Mouse (Mus musculus) bone marrow, adult 2 months (tissue): ENCODE measurements at regions not wholly inside any gene's neighbourhood (a gene's known extent, or its start where the extent isn't known, plus 50 kb on each side); places are given as distances from the start of the nearest gene placed in this dataset.
A peak's percentile ranks its signal among the peaks of the same experiment; 100 is the strongest.

Experiments used
- H3K27ac ChIP-seq: fragments of 200-500 bp; 2 replicates; pipeline ENCODE4 v1.5.1; 2012; ENCODE audit warnings: low read depth, mild to moderate bottlenecking, control low read depth, inconsistent platforms, low read length; ENCODE audit not compliant: control insufficient read depth, poor library complexity, insufficient read depth
- H3K4me1 ChIP-seq: fragments of 200-500 bp; 2 replicates; pipeline ENCODE4 v1.6.1; 2011; ENCODE audit warnings: low read length; ENCODE audit not compliant: control insufficient read depth, insufficient read depth
- H3K4me3 ChIP-seq: fragments of 200-500 bp; replicated peaks from 2 replicates; pipeline ENCODE3; 2011; ENCODE audit warnings: mild to moderate bottlenecking, low read depth, low read length, control low read depth; ENCODE audit not compliant: control insufficient read depth
- CTCF ChIP-seq: fragments of 200-500 bp; IDR thresholded peaks from 2 replicates; pipeline ENCODE4 v1.5.1; 2011; ENCODE audit warnings: low read length, control low read depth; ENCODE audit not compliant: control insufficient read depth, insufficient read depth
- POLR2A ChIP-seq: fragments of 200-500 bp; IDR thresholded peaks from 2 replicates; pipeline ENCODE4 v1.6.1; 2011; ENCODE audit warnings: low read depth, mild to moderate bottlenecking, control low read depth, low read length, borderline replicate concordance; ENCODE audit not compliant: control insufficient read depth
- WGBS: fragments of 180-500 bp; shearing (Covaris S2); methylation state at CpG from one replicate; pipeline ENCODE4 v1.1.7; 2018; 5-methylcytosine and 5-hydroxymethylcytosine counted together

- Histone ChIP-seq H3K27ac (no peak overlapping the region), H3K4me3 (no peak overlapping the region), H3K4me1 (no peaks in the 10 kb centered on the region)
- TF ChIP-seq CTCF (no peak), POLR2A (no peak)
- WGBS, result 86% methylated on average over 2 of the region's 2 CpGs
These were observed 152.2 kb upstream of the Mocs1 start for GRCm38 (mm10) chr17:49275916-49276315.

DNA sequence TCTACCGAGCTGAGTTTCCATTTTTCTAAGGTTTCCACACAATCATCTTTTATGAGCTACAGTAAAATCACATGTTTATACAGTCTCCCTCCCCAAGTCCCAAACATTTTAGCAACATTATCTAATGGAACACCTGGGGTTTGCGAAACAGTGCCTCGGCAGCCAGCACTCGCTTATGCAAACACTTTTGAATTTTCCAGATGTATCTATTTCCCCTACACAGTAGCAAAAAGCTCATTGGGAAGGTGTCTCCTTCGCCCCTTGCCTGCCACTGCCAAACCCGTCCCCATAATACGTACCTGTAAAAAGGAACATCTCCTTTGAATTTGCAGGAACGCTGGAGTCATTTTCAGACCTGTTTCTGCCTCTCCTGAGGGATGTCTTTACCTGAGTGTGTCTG is 149.6 kb upstream of the Mocs1 start:
- no peak overlapping the region for H3K4me3 ChIP-seq
- no peak overlapping the region for H3K27ac ChIP-seq
- 80% methylated on average over 8 of the region's 8 CpGs for WGBS
- no peaks in the 10 kb centered on the region for H3K4me1 ChIP-seq
- no peak for TF ChIP-seq CTCF
- TF ChIP-seq POLR2A, result no peak

DNA sequence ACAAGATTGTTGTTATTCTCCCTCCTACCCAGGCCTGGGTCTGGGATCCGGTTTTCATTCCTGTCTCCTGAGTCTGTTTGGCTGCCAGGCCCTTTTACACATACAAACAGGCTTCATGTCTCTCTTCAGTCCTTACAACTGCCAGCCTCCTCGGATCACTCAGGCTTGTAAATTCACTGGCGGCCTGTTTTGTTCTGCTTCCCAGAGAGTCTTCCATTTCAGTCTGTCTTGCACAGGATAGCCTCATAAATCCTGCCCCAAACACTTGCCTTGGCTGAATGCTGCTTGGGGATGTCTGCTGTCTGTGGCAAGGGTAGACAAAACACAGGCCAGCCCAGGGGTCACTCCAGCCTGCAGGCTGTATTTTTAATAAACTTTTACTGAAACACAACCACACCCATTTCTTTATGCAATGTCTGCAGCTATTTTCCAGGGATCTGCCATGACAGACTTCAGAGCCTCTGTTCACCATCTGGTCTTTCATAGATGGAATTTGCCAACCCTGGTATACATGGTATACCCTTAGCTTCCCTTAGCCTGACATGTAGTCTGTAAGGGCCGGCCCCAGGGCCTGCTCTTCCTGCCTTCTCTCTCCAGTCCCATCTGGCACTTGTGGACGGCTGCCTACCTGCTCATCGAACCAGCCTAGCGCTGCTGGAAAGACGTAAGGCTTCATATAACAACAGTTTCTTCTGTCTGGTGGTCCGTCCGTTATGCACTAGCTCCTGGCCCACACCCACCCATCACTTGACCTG is 149.0 kb upstream of the Mocs1 start:
- Histone ChIP-seq H3K27ac (no peak overlapping the region), H3K4me1 (no peaks in the 10 kb centered on the region), H3K4me3 (no peak overlapping the region)
- TF ChIP-seq POLR2A, result no peak
- no peak for TF ChIP-seq CTCF
- WGBS, result 75% methylated on average over 10 of the region's 10 CpGs

DNA sequence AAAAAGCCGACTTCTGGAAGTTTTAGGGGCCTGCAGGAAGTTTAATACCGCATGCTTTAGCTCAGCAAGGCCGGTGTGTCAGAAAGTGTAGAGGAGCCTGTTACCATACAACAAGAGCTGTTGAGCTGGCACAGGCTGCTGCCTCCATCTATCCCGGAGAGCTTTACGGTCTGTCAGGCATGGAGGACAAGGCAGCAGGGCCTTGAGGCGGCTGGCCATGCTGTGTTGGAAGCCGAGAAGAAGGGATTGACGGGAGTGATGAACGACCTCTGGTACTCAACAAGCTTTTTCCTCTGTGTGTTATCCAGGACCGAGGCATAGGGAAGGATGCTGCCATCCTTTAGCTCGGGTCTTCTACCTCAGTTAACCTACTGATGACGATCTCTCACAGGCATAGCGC is 146.8 kb upstream of the Mocs1 start:
- 81% methylated on average over 13 of the region's 13 CpGs for WGBS
- H3K4me3 ChIP-seq, result no peak overlapping the region
- no peaks in the 10 kb centered on the region for H3K4me1 ChIP-seq
- TF ChIP-seq POLR2A (no peak), CTCF (no peak)
- H3K27ac ChIP-seq, result no peak overlapping the region

GRCm38 (mm10) chr17:49282498-49282897 is 145.7 kb upstream of the Mocs1 start:
- H3K4me1 ChIP-seq, result no peaks in the 10 kb centered on the region
- TF ChIP-seq POLR2A, result no peak
- TF ChIP-seq CTCF, result peak; percentile 49
- no peak overlapping the region for H3K27ac ChIP-seq
- no peak overlapping the region for H3K4me3 ChIP-seq
- 77% methylated on average over 10 of the region's 10 CpGs for WGBS

DNA sequence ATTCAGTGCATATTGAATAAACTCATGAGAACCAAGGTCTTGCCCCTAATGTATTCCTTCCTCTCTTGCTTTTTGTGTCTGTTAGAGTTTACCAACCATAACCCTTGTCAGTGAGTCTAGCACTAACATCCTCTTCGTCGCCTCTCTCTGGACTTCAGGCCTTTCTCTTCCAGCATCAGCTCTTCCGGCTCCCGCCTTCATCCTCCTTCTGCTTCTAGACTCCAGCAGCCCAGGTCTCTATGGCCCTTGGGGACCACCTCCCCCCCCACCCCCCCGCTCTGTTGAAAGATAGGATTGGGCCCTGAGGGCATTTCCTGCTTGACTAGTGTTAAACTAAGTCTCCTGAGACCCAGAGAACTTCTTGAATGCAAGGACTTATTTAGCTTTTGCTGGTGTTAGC is 144.7 kb upstream of the Mocs1 start:
- Histone ChIP-seq H3K27ac (no peak overlapping the region), H3K4me3 (no peak overlapping the region), H3K4me1 (no peaks in the 10 kb centered on the region)
- no peak for TF ChIP-seq POLR2A
- TF ChIP-seq CTCF, result no peak
- WGBS, result 78% methylated on average over 5 of the region's 5 CpGs

- WGBS, result 69% methylated on average over 3 of the region's 3 CpGs
- Histone ChIP-seq H3K27ac (no peak overlapping the region), H3K4me3 (no peak overlapping the region), H3K4me1 (no peaks in the 10 kb centered on the region)
- TF ChIP-seq POLR2A (no peak), CTCF (no peak)
These were observed 136.5 kb upstream of the Mocs1 start for GRCm38 (mm10) chr17:49291636-49292035.

DNA sequence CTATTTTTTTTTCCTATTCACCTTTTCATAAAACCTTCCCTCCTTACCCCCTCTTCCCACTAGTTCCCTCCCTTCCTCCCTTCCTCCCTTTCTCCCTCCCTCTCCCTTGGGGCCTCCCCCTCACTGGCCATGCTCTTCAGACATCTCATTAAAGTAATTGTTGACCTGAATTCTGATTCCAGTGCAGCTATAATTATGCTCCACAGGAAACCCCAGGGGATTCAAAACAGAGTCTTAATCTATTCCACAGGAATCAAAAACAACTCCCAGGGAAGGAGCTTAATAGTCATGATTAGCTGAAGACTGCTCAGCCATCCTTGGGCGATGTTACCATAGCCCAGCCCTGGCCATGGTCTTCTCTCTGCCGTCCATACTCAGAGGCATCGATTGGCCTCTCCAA is 123.7 kb upstream of the Mocs1 start:
- TF ChIP-seq CTCF (no peak), POLR2A (no peak)
- no peak overlapping the region for H3K27ac ChIP-seq
- 75% methylated on average over 3 of the region's 3 CpGs for WGBS
- no peak overlapping the region for H3K4me3 ChIP-seq
- no peaks in the 10 kb centered on the region for H3K4me1 ChIP-seq

GRCm38 (mm10) chr17:49305116-49305515 is 123.0 kb upstream of the Mocs1 start:
- H3K4me1 ChIP-seq, result no peaks in the 10 kb centered on the region
- no peak overlapping the region for H3K4me3 ChIP-seq
- H3K27ac ChIP-seq, result no peak overlapping the region
- TF ChIP-seq CTCF (no peak), POLR2A (no peak)
- WGBS, result 78% methylated on average over 6 of the region's 6 CpGs
